Mouse (Mus musculus): ENCODE data around the gene Vmn2r74. TPM values are rescaled to one million over a fixed set of nuclear protein-coding genes. Genes with fewer than 3 reads are reported as not detected.

The Vmn2r74 gene
- polyA plus RNA-seq (2015; fragmentation: Nextera tagmentation; extraction: Ambion mirVana), result 0.01 TPM in 1 of 2 replicates, not detected in the other

DNA sequence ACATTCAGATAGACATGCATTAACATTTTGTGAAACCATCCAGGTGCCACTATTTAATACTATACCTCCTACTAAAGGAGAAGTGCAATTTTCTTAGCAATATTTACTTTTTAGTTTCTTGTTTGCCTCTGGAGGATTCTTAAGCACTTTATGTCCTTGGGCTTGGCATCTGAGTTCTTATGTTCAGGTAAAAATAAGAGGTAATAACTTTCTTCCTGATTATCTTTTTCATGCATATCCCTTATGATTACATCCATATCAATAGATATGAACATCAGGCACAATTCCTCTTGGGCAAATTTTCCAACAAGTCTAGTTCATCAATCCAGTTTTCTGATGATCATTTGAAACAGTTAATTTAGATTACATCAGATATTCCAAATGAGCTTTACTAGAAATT, at the start of gene Vmn2r74:
TSS of gene Vmn2r74 (minus strand) at position 101 of the 400 bp plus-strand sequence.
- Histone ChIP-seq H3K4me3 (replicated peaks) (no peak within 1 kb of the TSS), H3K9me3 (replicated peaks) (no peaks in the 10 kb centered on the region), H3K27me3 (no peaks in the 10 kb centered on the region), H3K27ac (replicated peaks) (no peak within 1 kb of the TSS), H3K9ac (no peak within 1 kb of the TSS), H3K4me2 (replicated peaks) (no peak within 1 kb of the TSS), H3K4me1 (no peaks in the 10 kb centered on the region), H3K36me3 (no peaks in the 10 kb centered on the region)
- ATAC-seq (ENCODE audit: insufficient number of reproducible peaks, low FRiP score, low TSS enrichment, low read depth), result no peak

DNA sequence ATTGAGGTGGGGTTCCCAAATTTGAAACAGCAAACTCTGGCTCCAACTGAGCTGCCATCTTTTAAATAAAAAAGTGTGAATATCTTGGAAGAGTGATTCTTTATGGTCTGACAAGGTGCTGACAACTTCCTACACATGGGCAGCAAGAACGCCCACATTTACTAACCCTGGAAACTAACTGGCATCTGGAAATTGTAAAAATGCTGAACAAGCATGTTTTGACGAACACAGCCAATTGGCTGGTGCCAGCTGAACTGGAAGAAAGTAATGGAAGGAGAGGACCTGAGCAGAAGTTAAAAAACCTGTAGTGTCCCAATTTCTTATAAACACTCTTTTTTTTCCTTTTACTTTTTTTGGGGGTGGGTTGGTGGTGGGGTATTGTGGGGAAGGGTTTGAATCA, 46.1 kb upstream of the Vmn2r74 start:
- no peak for ATAC-seq (ENCODE audit: insufficient number of reproducible peaks, low FRiP score, low TSS enrichment, low read depth)
- no peak overlapping the region for H3K4me2 ChIP-seq (replicated peaks)
- H3K27ac ChIP-seq (replicated peaks), result no peak overlapping the region
- no peak overlapping the region for H3K9ac ChIP-seq
- no peak overlapping the region for H3K4me3 ChIP-seq (replicated peaks)
- no peaks in the 10 kb centered on the region for H3K36me3 ChIP-seq
- 85% methylated on average over 2 of the region's 2 CpGs for WGBS
- no peaks in the 10 kb centered on the region for H3K4me1 ChIP-seq
- no peaks in the 10 kb centered on the region for H3K27me3 ChIP-seq
- H3K9me3 ChIP-seq (replicated peaks), result no peaks in the 10 kb centered on the region; the same call in 1 of the 2 replicates

Other genes starting within 250 kb of the Vmn2r74 start
- not detected in 2 replicates for gene Vmn2r72, start 206.5 kb downstream of the Vmn2r74 start, polyA plus RNA-seq (2015; fragmentation: Nextera tagmentation; extraction: Ambion mirVana)
- gene Vmn2r73, start 85.4 kb downstream of the Vmn2r74 start, polyA plus RNA-seq (2015; fragmentation: Nextera tagmentation; extraction: Ambion mirVana), result not detected in 2 replicates
- not detected in 2 replicates for gene Vmn2r75, start 210.1 kb upstream of the Vmn2r74 start, polyA plus RNA-seq (2015; fragmentation: Nextera tagmentation; extraction: Ambion mirVana)